12 mouse cellular contexts compared by ENCODE assay signal in the genomic region with DNA sequence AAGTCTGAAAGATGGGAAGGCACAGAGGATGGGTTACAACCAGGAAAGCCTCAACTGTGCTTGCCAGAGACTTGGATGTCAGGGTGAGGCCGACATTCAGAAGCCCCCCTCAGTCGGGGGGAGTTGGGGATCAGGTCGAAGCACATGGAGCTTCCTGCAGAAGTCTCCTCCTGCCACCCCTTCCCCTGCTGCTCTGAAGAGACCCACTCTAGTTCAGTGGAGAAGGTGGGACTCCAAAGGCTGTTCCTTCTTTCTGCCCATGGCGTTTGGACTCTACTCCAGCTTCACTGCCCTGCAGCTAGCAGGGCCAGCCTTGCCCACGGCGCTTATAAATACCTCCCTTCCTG. TPM values are rescaled to one million over a fixed set of nuclear protein-coding genes. Genes with fewer than 3 reads are reported as not detected.
DNase-seq lines count a peak whose midpoint lies in the region; ATAC-seq and TF ChIP-seq lines count a peak whose summit lies in the region.
"Had no signal": no experiment of that assay in that cellular context is flagged by ENCODE, and none has a peak within 500 bp of the region (broad histone marks: within the 10 kb centered on the region; RNA-seq: fewer than 3 reads in every experiment).

No protein-coding gene starts in this region.

- H3K27ac ChIP-seq in hindbrain, embryonic 13.5 days, result peak overlapping the region; percentile 40; the same call in 1 of the 2 replicates
- H3K27ac ChIP-seq in hindbrain, postnatal 0 days, result no peak overlapping the region
- peak overlapping the region; percentile 33; the same call in 1 of the 2 replicates for H3K27ac ChIP-seq in embryonic facial prominence, embryonic 13.5 days
- peak overlapping the region; percentile 83 for H3K27ac ChIP-seq in liver, embryonic 16.5 days (ENCODE audit: low read length)
- no peak overlapping the region for H3K27ac ChIP-seq in forebrain, embryonic 16.5 days (ENCODE audit: low read length)
- H3K27ac ChIP-seq: left cerebral cortex, adult 2 months had no signal

- H3K4me2 ChIP-seq in hindbrain, embryonic 13.5 days, result no peak overlapping the region
- H3K4me2 ChIP-seq in hindbrain, postnatal 0 days (ENCODE audit: low read depth, low read length), result no peak overlapping the region
- H3K4me2 ChIP-seq in embryonic facial prominence, embryonic 13.5 days, result no peak overlapping the region
- peak overlapping the region; percentile 71 for H3K4me2 ChIP-seq in liver, embryonic 16.5 days (ENCODE audit: low read depth, low read length)
- no peak overlapping the region for H3K4me2 ChIP-seq in forebrain, embryonic 16.5 days (ENCODE audit: low read length)

- no peak for TF ChIP-seq CTCF in hindbrain, postnatal 0 days (IDR thresholded peaks at IDR 0.05; ENCODE audit: low read depth)
- TF ChIP-seq CTCF in G1E (IDR thresholded peaks at IDR 0.05; ENCODE audit: low read depth, low read length), result no peak

- DNase-seq in hindbrain, postnatal 0 days (ENCODE audit: low spot score), result no peak
- no peak for DNase-seq in G1E (ENCODE audit: low spot score)
- no peak for DNase-seq in cerebellum, adult 9-11 months
- DNase-seq in left cerebral cortex, adult 9 months (ENCODE audit: low spot score in 2 of 2), result no peak
- DNase-seq: adrenal gland, postnatal 25 days; cerebellum, postnatal 36 days had no signal

- H3K4me3 ChIP-seq in hindbrain, embryonic 13.5 days, result no peak overlapping the region
- no peak overlapping the region for H3K4me3 ChIP-seq in hindbrain, postnatal 0 days (ENCODE audit: low read length)
- peak overlapping the region; percentile 67; the same call in 1 of the 2 replicates for H3K4me3 ChIP-seq in G1E (ENCODE audit: low read depth, low read length)
- no peak overlapping the region for H3K4me3 ChIP-seq in embryonic facial prominence, embryonic 13.5 days
- peak overlapping the region; percentile 33; the same call in 1 of the 2 replicates for H3K4me3 ChIP-seq in liver, embryonic 16.5 days (ENCODE audit: low read depth, low read length)
- no peak overlapping the region for H3K4me3 ChIP-seq in forebrain, embryonic 16.5 days (replicated peaks; ENCODE audit: low read length)
- H3K4me3 ChIP-seq: left cerebral cortex, adult 2 months had no signal

- no peak for ATAC-seq in hindbrain, embryonic 13.5 days (ENCODE audit: low FRiP score)
- no peak for ATAC-seq in hindbrain, postnatal 0 days
- ATAC-seq in G1E (ENCODE audit: extremely low read depth, insufficient number of reproducible peaks, low FRiP score, poor library complexity, severe bottlenecking), result no peak
- ATAC-seq in embryonic facial prominence, embryonic 13.5 days (ENCODE audit: insufficient number of reproducible peaks, insufficient read depth, low FRiP score, low TSS enrichment, low read depth), result no peak
- ATAC-seq in liver, embryonic 16.5 days (ENCODE audit: low read depth), result no peak
- no peak for ATAC-seq in forebrain, embryonic 16.5 days

- H3K9ac ChIP-seq in hindbrain, embryonic 13.5 days, result no peak overlapping the region
- no peak overlapping the region for H3K9ac ChIP-seq in hindbrain, postnatal 0 days (replicated peaks; ENCODE audit: low read length)
- H3K9ac ChIP-seq in embryonic facial prominence, embryonic 13.5 days, result no peak overlapping the region
- peak overlapping the region; percentile 60 for H3K9ac ChIP-seq in liver, embryonic 16.5 days (ENCODE audit: low read depth, low read length)
- no peak overlapping the region for H3K9ac ChIP-seq in forebrain, embryonic 16.5 days (replicated peaks; ENCODE audit: low read depth, low read length)

- H3K4me1 ChIP-seq in hindbrain, embryonic 13.5 days (replicated peaks), result peaks cover 47% of the 10 kb centered on the region
- H3K4me1 ChIP-seq in hindbrain, postnatal 0 days (ENCODE audit: insufficient read depth, low read length), result peaks cover 15% of the 10 kb centered on the region
- H3K4me1 ChIP-seq in G1E (ENCODE audit: insufficient read depth, low read depth, low read length), result peaks cover 76% of the 10 kb centered on the region
- peaks cover 48% of the 10 kb centered on the region for H3K4me1 ChIP-seq in embryonic facial prominence, embryonic 13.5 days
- peaks cover 69% of the 10 kb centered on the region for H3K4me1 ChIP-seq in liver, embryonic 16.5 days (ENCODE audit: control insufficient read depth, low read depth, low read length)
- H3K4me1 ChIP-seq in forebrain, embryonic 16.5 days (replicated peaks; ENCODE audit: control insufficient read depth, insufficient read depth, low read length), result peaks cover 31% of the 10 kb centered on the region

- 67% methylated on average over 6 of the region's 6 CpGs for WGBS in hindbrain, embryonic 13.5 days
- 55% methylated on average over 6 of the region's 6 CpGs for whole genome bisulfite sequencing in hindbrain, postnatal 0 days
- 43% methylated on average over 6 of the region's 6 CpGs for WGBS in embryonic facial prominence, embryonic 13.5 days
- WGBS in liver, embryonic 16.5 days (ENCODE audit: insufficient replicate concordance), result 29% methylated on average over 6 of the region's 6 CpGs
- 62% methylated on average over 6 of the region's 6 CpGs for WGBS in forebrain, embryonic 16.5 days

- H3K36me3 ChIP-seq in hindbrain, embryonic 13.5 days, result no peaks in the 10 kb centered on the region
- no peaks in the 10 kb centered on the region for H3K36me3 ChIP-seq in hindbrain, postnatal 0 days (ENCODE audit: insufficient read depth, low read length)
- H3K36me3 ChIP-seq in G1E (replicated peaks), result peaks cover 54% of the 10 kb centered on the region
- no peaks in the 10 kb centered on the region for H3K36me3 ChIP-seq in embryonic facial prominence, embryonic 13.5 days
- H3K36me3 ChIP-seq in liver, embryonic 16.5 days (ENCODE audit: control insufficient read depth, insufficient read depth), result no peaks in the 10 kb centered on the region
- H3K36me3 ChIP-seq in forebrain, embryonic 16.5 days (ENCODE audit: control insufficient read depth, insufficient read depth), result no peaks in the 10 kb centered on the region

- no peaks in the 10 kb centered on the region for H3K27me3 ChIP-seq in hindbrain, embryonic 13.5 days
- H3K27me3 ChIP-seq in hindbrain, postnatal 0 days (ENCODE audit: insufficient read depth, low read length), result no peaks in the 10 kb centered on the region
- H3K27me3 ChIP-seq in G1E (ENCODE audit: insufficient read depth, low read length), result no peaks in the 10 kb centered on the region
- H3K27me3 ChIP-seq in embryonic facial prominence, embryonic 13.5 days, result no peaks in the 10 kb centered on the region
- no peaks in the 10 kb centered on the region for H3K27me3 ChIP-seq in liver, embryonic 16.5 days (ENCODE audit: control insufficient read depth, insufficient read depth, low read depth, low read length)
- no peaks in the 10 kb centered on the region for H3K27me3 ChIP-seq in forebrain, embryonic 16.5 days (replicated peaks; ENCODE audit: control insufficient read depth, insufficient read depth, low read length)

- H3K9me3 ChIP-seq in hindbrain, embryonic 13.5 days, result no peaks in the 10 kb centered on the region
- H3K9me3 ChIP-seq in hindbrain, postnatal 0 days (ENCODE audit: low read length), result no peaks in the 10 kb centered on the region
- H3K9me3 ChIP-seq in G1E (replicated peaks), result no peaks in the 10 kb centered on the region
- H3K9me3 ChIP-seq in embryonic facial prominence, embryonic 13.5 days, result no peaks in the 10 kb centered on the region
- no peaks in the 10 kb centered on the region for H3K9me3 ChIP-seq in liver, embryonic 16.5 days (replicated peaks; ENCODE audit: control insufficient read depth, low read length)
- no peaks in the 10 kb centered on the region for H3K9me3 ChIP-seq in forebrain, embryonic 16.5 days (ENCODE audit: control insufficient read depth, low read length)

RNA-seq across cellular contexts. Expression of a gene that starts 8.0 kb away (rescaled TPM):
- 17.3 and 19.2 TPM in 2 replicates for polyA plus RNA-seq in hindbrain, embryonic 13.5 days (2015; fragmentation: Nextera tagmentation; extraction: Ambion mirVana)
- total RNA-seq in hindbrain, postnatal 0 days (2014; rRNA removed), result 46.5 and 46.8 TPM in 2 replicates
- 19.1 and 20.7 TPM in 2 replicates for polyA plus RNA-seq in hindbrain, postnatal 0 days (2015; fragmentation: Nextera tagmentation; extraction: Ambion mirVana)
- 622 and 664 TPM in 2 replicates for total RNA-seq in G1E (2014; fragmentation: Nextera tagmentation)
- 341 and 382 TPM in 2 replicates for total RNA-seq in G1E (2017)
- 142 and 168 TPM in 2 replicates for polyA plus RNA-seq in G1E (2012)
- polyA plus RNA-seq in embryonic facial prominence, embryonic 13.5 days (2015; fragmentation: Nextera tagmentation; extraction: Ambion mirVana), result 11.2 and 12.0 TPM in 2 replicates
- 4.6 and 4.8 TPM in 2 replicates for polyA plus RNA-seq in liver, embryonic 16.5 days (2015; fragmentation: Nextera tagmentation; extraction: Ambion mirVana)
- polyA plus RNA-seq in forebrain, embryonic 16.5 days (2015; fragmentation: Nextera tagmentation; extraction: Ambion mirVana), result 17.9 and 18.3 TPM in 2 replicates

RNA-seq across cellular contexts. Expression of a gene that starts 58.3 kb away (rescaled TPM):
- not detected in 2 replicates for polyA plus RNA-seq in hindbrain, embryonic 13.5 days (2015; fragmentation: Nextera tagmentation; extraction: Ambion mirVana)
- total RNA-seq in hindbrain, postnatal 0 days (2014; rRNA removed), result not detected in 2 replicates
- polyA plus RNA-seq in hindbrain, postnatal 0 days (2015; fragmentation: Nextera tagmentation; extraction: Ambion mirVana), result 0.05 TPM in 1 of 2 replicates, not detected in the other
- total RNA-seq in G1E (2014; fragmentation: Nextera tagmentation) (0.68 and 1.5 TPM in 2 replicates), G1E (2017) (0.05 and 0.06 TPM in 2 replicates)
- not detected in 2 replicates for polyA plus RNA-seq in G1E (2012)
- polyA plus RNA-seq in embryonic facial prominence, embryonic 13.5 days (2015; fragmentation: Nextera tagmentation; extraction: Ambion mirVana), result not detected in 2 replicates
- not detected in 2 replicates for polyA plus RNA-seq in liver, embryonic 16.5 days (2015; fragmentation: Nextera tagmentation; extraction: Ambion mirVana)
- polyA plus RNA-seq in forebrain, embryonic 16.5 days (2015; fragmentation: Nextera tagmentation; extraction: Ambion mirVana), result not detected in 2 replicates
- total RNA-seq: left cerebral cortex, adult 2 months had no signal
- polyA plus RNA-seq: frontal cortex, adult 2 months had no signal

Comparison
In these comparisons a context has a peak if more than half of its experiments do, and no peak if none do; other contexts are left out.
1. H3K27ac ChIP-seq: peak in hindbrain, embryonic 13.5 days (single experiment), embryonic facial prominence, embryonic 13.5 days (single experiment) and liver, embryonic 16.5 days (single experiment); none in hindbrain, postnatal 0 days (single experiment) and forebrain, embryonic 16.5 days (single experiment).
2. H3K4me3 ChIP-seq: peak in G1E (single experiment) and liver, embryonic 16.5 days (single experiment); none in hindbrain, embryonic 13.5 days (single experiment), hindbrain, postnatal 0 days (single experiment), embryonic facial prominence, embryonic 13.5 days (single experiment) and forebrain, embryonic 16.5 days (single experiment).